Mouse (Mus musculus): ENCODE data around the gene Sod3. TPM values are rescaled to one million over a fixed set of nuclear protein-coding genes. Genes with fewer than 3 reads are reported as not detected.
A peak's percentile ranks its signal among the peaks of the same experiment; 100 is the strongest.

Gene Sod3
- 0.16 and 0.35 TPM in 2 replicates for polyA plus RNA-seq (2015; fragmentation: Nextera tagmentation; extraction: Ambion mirVana)

- Histone ChIP-seq H3K27me3 (no peaks in the 10 kb centered on the region), H3K4me3 (no peak within 1 kb of the TSS), H3K4me1 (peaks cover 4% of the 10 kb centered on the region; the same call in 1 of the 2 replicates), H3K27ac (no peak within 1 kb of the TSS), H3K9me3 (replicated peaks) (no peaks in the 10 kb centered on the region), H3K4me2 (no peak within 1 kb of the TSS), H3K36me3 (ENCODE audit: poor library complexity, severe bottlenecking) (no peaks in the 10 kb centered on the region), H3K9ac (no peak within 1 kb of the TSS)
- WGBS = 22% methylated on average over 11 of the region's 11 CpGs
- ATAC-seq = no peak
Measured at GRCm38 (mm10) chr5:52363468-52364150, at the start of gene Sod3. Gene Sod3 (plus strand): TSS chr5:52363791.

GRCm38 (mm10) chr5:52316926-52317325 lies 46.7 kb upstream of the Sod3 start:
- H3K4me3 ChIP-seq = no peak overlapping the region
- no peaks in the 10 kb centered on the region for H3K36me3 ChIP-seq (ENCODE audit: poor library complexity, severe bottlenecking)
- H3K27ac ChIP-seq = no peak overlapping the region
- WGBS = 92% methylated on average over 7 of the region's 7 CpGs
- no peak overlapping the region for H3K4me2 ChIP-seq
- no peaks in the 10 kb centered on the region for H3K4me1 ChIP-seq
- no peaks in the 10 kb centered on the region for H3K27me3 ChIP-seq
- no peak for ATAC-seq
- no peak overlapping the region for H3K9ac ChIP-seq
- H3K9me3 ChIP-seq (replicated peaks) = no peaks in the 10 kb centered on the region

DNA sequence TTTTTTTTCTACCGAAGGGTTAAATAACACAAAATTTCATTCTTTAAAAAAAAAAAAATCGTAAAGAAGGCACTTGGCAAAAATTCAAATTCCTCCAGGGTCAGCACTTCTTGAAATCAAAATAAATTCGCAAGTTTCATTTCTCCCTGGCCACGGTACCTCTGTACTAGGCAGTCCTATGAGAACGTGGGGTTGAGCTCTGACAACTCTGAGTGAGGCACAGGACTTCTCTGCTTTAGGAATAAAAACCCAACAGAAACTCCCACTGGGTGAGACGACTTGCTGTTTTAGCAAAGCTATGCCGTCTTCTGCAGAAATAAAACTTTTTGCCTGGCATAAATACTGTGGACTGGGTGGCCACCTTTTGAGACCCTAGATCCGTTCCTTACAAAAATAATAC lies 44.1 kb upstream of the Sod3 start:
- ATAC-seq = no peak
- Histone ChIP-seq H3K27ac (no peak overlapping the region), H3K9ac (no peak overlapping the region), H3K9me3 (replicated peaks) (no peaks in the 10 kb centered on the region), H3K4me1 (no peaks in the 10 kb centered on the region), H3K36me3 (ENCODE audit: poor library complexity, severe bottlenecking) (no peaks in the 10 kb centered on the region), H3K4me3 (no peak overlapping the region), H3K27me3 (no peaks in the 10 kb centered on the region), H3K4me2 (no peak overlapping the region)
- 82% methylated on average over 8 of the region's 8 CpGs for WGBS

- peak; percentile 43; the same call in 1 of the 2 replicates for ATAC-seq
- Histone ChIP-seq H3K36me3 (ENCODE audit: poor library complexity, severe bottlenecking) (no peaks in the 10 kb centered on the region), H3K4me3 (no peak overlapping the region), H3K9me3 (replicated peaks) (no peaks in the 10 kb centered on the region), H3K27me3 (no peaks in the 10 kb centered on the region), H3K27ac (no peak overlapping the region), H3K4me2 (no peak overlapping the region), H3K9ac (no peak overlapping the region), H3K4me1 (0 out of 2 replicates have a peak, but pooled peaks cover 3% of the 10 kb centered on the region)
- 12% methylated on average over 8 of the region's 8 CpGs for WGBS
Measured at GRCm38 (mm10) chr5:52332120-52332519, 31.5 kb upstream of the Sod3 start.

DNA sequence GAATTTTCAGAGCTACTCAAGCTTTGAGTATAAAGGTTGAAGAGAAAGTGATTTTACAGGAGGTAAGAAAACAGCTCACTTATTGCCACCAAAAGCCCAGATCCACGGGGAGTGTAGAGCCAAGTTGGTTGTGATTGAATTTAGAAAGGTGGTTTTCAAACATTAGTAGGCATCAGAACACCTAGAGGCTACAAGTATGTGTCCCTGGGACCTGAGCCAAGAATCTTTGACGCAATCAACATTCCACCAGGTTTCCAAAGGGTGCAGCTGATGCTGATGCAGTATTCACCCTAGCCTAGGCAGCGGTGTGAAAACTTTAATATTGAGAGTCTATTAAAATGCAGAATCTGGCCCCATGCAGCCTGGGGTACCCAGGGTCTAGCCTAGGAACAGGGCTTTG lies 28.0 kb upstream of the Sod3 start:
- 74% methylated on average over 3 of the region's 3 CpGs for WGBS
- H3K4me2 ChIP-seq = no peak overlapping the region
- H3K27me3 ChIP-seq = no peaks in the 10 kb centered on the region
- no peaks in the 10 kb centered on the region for H3K9me3 ChIP-seq (replicated peaks)
- no peak overlapping the region for H3K4me3 ChIP-seq
- no peak overlapping the region for H3K9ac ChIP-seq
- H3K27ac ChIP-seq = no peak overlapping the region
- no peaks in the 10 kb centered on the region for H3K36me3 ChIP-seq (ENCODE audit: poor library complexity, severe bottlenecking)
- no peak for ATAC-seq
- H3K4me1 ChIP-seq = 0 out of 2 replicates have a peak, but pooled peaks cover 3% of the 10 kb centered on the region

GRCm38 (mm10) chr5:52339134-52339533 lies 24.5 kb upstream of the Sod3 start:
- Histone ChIP-seq H3K9me3 (replicated peaks) (no peaks in the 10 kb centered on the region), H3K9ac (no peak overlapping the region), H3K4me1 (no peaks in the 10 kb centered on the region), H3K27ac (no peak overlapping the region), H3K27me3 (no peaks in the 10 kb centered on the region), H3K4me2 (no peak overlapping the region), H3K4me3 (no peak overlapping the region), H3K36me3 (ENCODE audit: poor library complexity, severe bottlenecking) (no peaks in the 10 kb centered on the region)
- no peak for ATAC-seq
- WGBS = 87% methylated on average over 2 of the region's 2 CpGs

- no peak for ATAC-seq
- Histone ChIP-seq H3K4me1 (no peaks in the 10 kb centered on the region), H3K9me3 (replicated peaks) (no peaks in the 10 kb centered on the region), H3K27ac (no peak overlapping the region), H3K9ac (no peak overlapping the region), H3K4me2 (no peak overlapping the region), H3K36me3 (ENCODE audit: poor library complexity, severe bottlenecking) (no peaks in the 10 kb centered on the region), H3K27me3 (no peaks in the 10 kb centered on the region), H3K4me3 (no peak overlapping the region)
- WGBS = 75% methylated on average over 2 of the region's 2 CpGs
Measured at GRCm38 (mm10) chr5:52346890-52347289, 16.7 kb upstream of the Sod3 start.

- H3K9ac ChIP-seq = no peak overlapping the region
- no peaks in the 10 kb centered on the region for H3K9me3 ChIP-seq (replicated peaks)
- no peak overlapping the region for H3K27ac ChIP-seq
- no peaks in the 10 kb centered on the region for H3K27me3 ChIP-seq
- no peaks in the 10 kb centered on the region for H3K4me1 ChIP-seq
- no peak overlapping the region for H3K4me3 ChIP-seq
- no peak overlapping the region for H3K4me2 ChIP-seq
- ATAC-seq = no peak
- 92% methylated on average over 2 of the region's 2 CpGs for WGBS
- no peaks in the 10 kb centered on the region for H3K36me3 ChIP-seq (ENCODE audit: poor library complexity, severe bottlenecking)
Measured at GRCm38 (mm10) chr5:52350451-52350850, 13.1 kb upstream of the Sod3 start.

DNA sequence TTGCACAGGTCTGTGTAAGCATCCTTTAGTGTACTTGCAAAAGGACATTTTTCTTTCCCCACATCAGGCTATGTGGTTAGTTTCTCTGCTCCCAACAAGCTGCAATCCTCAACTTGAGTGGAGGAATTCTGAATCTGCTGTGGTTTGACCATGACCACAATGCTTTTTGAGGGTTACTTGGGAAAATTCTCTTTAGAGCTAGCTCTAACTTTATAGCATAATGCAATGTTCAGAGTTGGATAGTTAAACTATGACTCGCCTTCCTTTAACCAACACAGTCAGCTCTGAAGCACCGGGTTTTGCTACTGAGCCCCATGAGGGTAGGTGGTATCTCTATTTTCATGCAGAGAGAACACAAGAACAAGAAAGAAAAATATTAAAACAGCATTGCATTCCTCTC lies 12.0 kb upstream of the Sod3 start:
- no peak overlapping the region for H3K9ac ChIP-seq
- no peak for ATAC-seq
- no peak overlapping the region for H3K27ac ChIP-seq
- no peak overlapping the region for H3K4me2 ChIP-seq
- no peaks in the 10 kb centered on the region for H3K4me1 ChIP-seq
- WGBS = 94% methylated on average over 2 of the region's 2 CpGs
- H3K36me3 ChIP-seq (ENCODE audit: poor library complexity, severe bottlenecking) = no peaks in the 10 kb centered on the region
- no peaks in the 10 kb centered on the region for H3K9me3 ChIP-seq (replicated peaks)
- no peak overlapping the region for H3K4me3 ChIP-seq
- H3K27me3 ChIP-seq = no peaks in the 10 kb centered on the region

DNA sequence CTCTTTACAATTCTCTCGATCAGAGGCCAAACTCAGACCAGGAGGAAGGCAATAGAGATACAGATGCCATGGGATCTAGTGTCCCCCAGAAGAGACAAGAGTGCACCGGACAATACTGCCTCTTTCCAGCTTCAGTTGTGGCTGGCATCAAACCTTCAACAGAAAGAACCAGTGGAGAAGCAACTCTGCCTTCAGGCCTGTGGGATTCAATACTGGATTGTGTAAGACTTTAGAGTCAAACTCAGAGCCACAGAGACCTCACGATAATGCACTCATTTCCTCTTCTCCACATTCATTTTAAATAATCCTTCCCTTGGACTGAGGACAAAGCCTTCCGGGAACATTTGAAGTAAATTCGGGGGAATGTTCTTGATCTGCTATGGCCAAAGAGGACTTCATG lies 10.9 kb upstream of the Sod3 start:
- 72% methylated on average over 5 of the region's 5 CpGs for WGBS
- no peak overlapping the region for H3K4me2 ChIP-seq
- no peak overlapping the region for H3K27ac ChIP-seq
- no peaks in the 10 kb centered on the region for H3K4me1 ChIP-seq
- no peak for ATAC-seq
- no peak overlapping the region for H3K4me3 ChIP-seq
- H3K36me3 ChIP-seq (ENCODE audit: poor library complexity, severe bottlenecking) = no peaks in the 10 kb centered on the region
- no peaks in the 10 kb centered on the region for H3K9me3 ChIP-seq (replicated peaks)
- no peak overlapping the region for H3K9ac ChIP-seq
- no peaks in the 10 kb centered on the region for H3K27me3 ChIP-seq

- Histone ChIP-seq H3K27ac (no peak overlapping the region), H3K4me3 (no peak overlapping the region), H3K4me1 (no peaks in the 10 kb centered on the region), H3K4me2 (no peak overlapping the region), H3K27me3 (no peaks in the 10 kb centered on the region), H3K9ac (no peak overlapping the region), H3K9me3 (replicated peaks) (no peaks in the 10 kb centered on the region), H3K36me3 (ENCODE audit: poor library complexity, severe bottlenecking) (no peaks in the 10 kb centered on the region)
- ATAC-seq = no peak
- WGBS = 84% methylated on average over 4 of the region's 4 CpGs
Measured at GRCm38 (mm10) chr5:52354441-52354840, 9.2 kb upstream of the Sod3 start.

DNA sequence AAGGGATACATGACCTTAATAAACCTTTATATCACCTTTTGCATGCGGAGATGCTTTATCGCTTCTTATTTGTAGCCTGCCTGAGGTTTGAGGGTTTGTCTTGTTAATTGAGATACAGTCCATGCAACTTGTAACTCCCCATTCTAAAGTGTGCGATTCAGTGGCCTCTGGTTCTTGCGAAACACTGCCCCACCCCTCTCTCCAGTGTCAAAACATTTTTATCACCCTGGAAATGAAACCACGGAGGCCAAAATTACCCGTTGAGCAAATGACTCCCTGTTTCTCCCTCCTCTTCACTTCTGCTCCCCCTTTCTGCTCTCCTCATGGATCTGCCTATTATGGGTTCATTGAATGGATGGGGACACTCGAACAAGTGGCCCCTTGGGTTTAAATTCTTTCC lies 8.0 kb upstream of the Sod3 start:
- WGBS = 90% methylated on average over 7 of the region's 7 CpGs
- Histone ChIP-seq H3K9ac (no peak overlapping the region), H3K27ac (no peak overlapping the region), H3K4me1 (peaks cover 4% of the 10 kb centered on the region; the same call in 1 of the 2 replicates), H3K36me3 (ENCODE audit: poor library complexity, severe bottlenecking) (no peaks in the 10 kb centered on the region), H3K4me3 (no peak overlapping the region), H3K9me3 (replicated peaks) (no peaks in the 10 kb centered on the region), H3K27me3 (no peaks in the 10 kb centered on the region), H3K4me2 (no peak overlapping the region)
- ATAC-seq = no peak

DNA sequence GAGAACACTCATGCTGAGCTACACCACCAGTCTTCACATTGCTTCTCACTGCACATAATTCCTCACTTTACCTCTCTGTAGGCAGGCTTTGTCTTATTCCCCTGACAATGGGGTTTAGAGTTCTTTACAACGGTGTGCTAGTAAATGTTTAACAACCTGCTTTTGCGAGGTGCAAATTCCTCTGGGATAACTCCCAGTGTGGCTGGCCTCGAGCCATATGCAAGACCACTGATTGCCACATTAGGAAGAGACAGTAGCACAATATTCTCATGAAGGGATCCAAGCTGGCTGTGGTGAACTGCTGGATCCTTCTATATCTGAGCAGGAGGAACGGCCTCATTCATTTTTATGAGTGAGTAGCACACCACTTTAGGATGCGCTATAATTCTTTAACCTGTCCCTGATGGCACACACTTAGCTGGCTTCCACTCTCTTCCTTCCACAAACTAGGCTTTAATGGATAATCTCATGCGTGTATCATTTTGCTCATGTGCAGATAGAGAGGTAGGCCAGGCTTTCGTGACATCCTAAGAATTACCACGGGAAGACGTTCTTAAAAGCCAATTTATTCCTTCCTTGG lies 6.3 kb upstream of the Sod3 start:
- no peak for ATAC-seq
- Histone ChIP-seq H3K4me1 (peaks cover 4% of the 10 kb centered on the region; the same call in 1 of the 2 replicates), H3K36me3 (ENCODE audit: poor library complexity, severe bottlenecking) (no peaks in the 10 kb centered on the region), H3K27me3 (no peaks in the 10 kb centered on the region), H3K4me2 (no peak overlapping the region), H3K27ac (no peak overlapping the region), H3K9me3 (replicated peaks) (no peaks in the 10 kb centered on the region), H3K4me3 (no peak overlapping the region), H3K9ac (no peak overlapping the region)
- WGBS = 63% methylated on average over 9 of the region's 9 CpGs

All from forebrain, embryonic 13.5 days (tissue).